Mouse (Mus musculus) brain, embryonic 14.5 days (tissue): ENCODE data around the gene Gm10912.

Experiments
- CTCF ChIP-seq: fragments of 200-500 bp; IDR thresholded peaks from 2 replicates; pipeline ENCODE4 v1.5.1; 2012; ENCODE audit warnings: inconsistent platforms, mild to moderate bottlenecking, moderate library complexity, borderline replicate concordance; ENCODE audit not compliant: insufficient read depth, insufficient read length; ENCODE audit errors: extremely low read depth
- POLR2A ChIP-seq: fragments of 200-500 bp; IDR thresholded peaks from 2 replicates; pipeline ENCODE4 v1.6.1; 2012; ENCODE audit warnings: mild to moderate bottlenecking, inconsistent platforms, borderline replicate concordance; ENCODE audit not compliant: poor library complexity, insufficient read depth, insufficient read length, severe bottlenecking; ENCODE audit errors: extremely low read depth

DNA sequence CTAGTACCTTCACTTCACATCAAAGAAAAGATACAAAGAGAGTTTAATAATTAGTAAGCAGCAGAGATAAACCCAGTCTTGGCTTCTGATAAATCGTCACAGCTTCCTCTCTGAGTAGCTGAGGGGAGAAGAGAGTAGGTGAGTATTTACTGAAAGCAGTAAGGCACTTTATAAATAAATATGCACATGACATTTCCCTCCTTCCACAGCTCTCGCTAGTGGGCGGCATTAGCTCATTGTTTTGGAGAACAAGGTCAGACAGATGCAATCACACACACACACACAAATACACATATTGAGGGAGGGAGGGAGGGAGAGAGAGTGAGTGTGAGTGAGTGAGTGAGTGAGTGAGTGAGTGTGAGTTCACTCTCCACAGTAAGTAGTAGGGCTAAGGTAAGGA, 29.3 kb upstream of the Gm10912 start:
- no peak for TF ChIP-seq CTCF
- no peak for TF ChIP-seq POLR2A
